In the genomic region with DNA sequence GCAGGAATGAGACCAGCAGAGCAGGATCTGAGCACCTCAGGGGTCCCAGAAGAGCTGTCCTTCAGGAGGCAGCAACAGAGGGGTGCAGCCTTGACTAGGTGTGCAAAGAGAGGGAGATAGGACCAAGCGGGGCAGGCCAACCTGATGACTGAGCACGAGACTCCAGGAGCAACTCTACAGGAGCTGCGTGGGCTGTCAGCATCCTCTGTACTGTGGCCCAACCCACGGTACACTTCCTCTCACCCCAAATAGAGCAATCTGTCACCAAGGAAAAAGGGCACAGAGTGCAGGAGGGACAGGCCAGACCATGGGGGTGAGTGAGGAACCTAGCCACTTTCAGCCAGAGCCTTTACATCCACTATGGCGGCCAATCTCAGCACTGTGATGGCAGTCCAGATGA, we compare ENCODE assay signal across 17 mouse cellular contexts. TPM values are rescaled to one million over a fixed set of nuclear protein-coding genes. Genes with fewer than 3 reads are reported as not detected.
DNase-seq lines count a peak whose midpoint lies in the region; TF ChIP-seq lines count a peak whose summit lies in the region.
"Had no signal": no experiment of that assay in that cellular context is flagged by ENCODE, and none has a peak within 500 bp of the region (broad histone marks: within the 10 kb centered on the region; RNA-seq: fewer than 3 reads in every experiment).

No protein-coding gene starts in this region.

- H3K4me3 ChIP-seq in layer of hippocampus, adult 2 months: no peak overlapping the region
- H3K4me3 ChIP-seq: forebrain, embryonic 10.5 days; hindbrain, embryonic 10.5 days; lung, embryonic 15.5 days; midbrain, embryonic 10.5 days had no signal

- no peak for TF ChIP-seq CTCF in layer of hippocampus, adult 2 months (conservative IDR thresholded peaks at IDR 0.05)

- no peak for DNase-seq in layer of hippocampus, adult 2 months (ENCODE audit: low spot score in 2 of 2)
- DNase-seq in layer of hippocampus, postnatal 10 days (ENCODE audit: low spot score in 2 of 2): no peak
- peak; percentile 83 for DNase-seq in cerebellum, adult 11-12 months
- DNase-seq in cerebellum, postnatal 36 days: peak; percentile 63 to 75
- no peak for DNase-seq in adrenal gland, postnatal 25 days
- DNase-seq in lung, postnatal 10 days: no peak
- no peak for DNase-seq in adrenal gland, adult 8-10 months
- DNase-seq: adrenal gland, adult 2 months; kidney, adult 8-10 months; kidney, postnatal 25 days; thymus, postnatal 25 days had no signal

- peak overlapping the region; percentile 96 for H3K27ac ChIP-seq in layer of hippocampus, adult 2 months
- H3K27ac ChIP-seq: forebrain, embryonic 10.5 days; hindbrain, embryonic 10.5 days; liver, embryonic 14.5 days; lung, embryonic 15.5 days; macrophage; midbrain, embryonic 10.5 days had no signal

RNA-seq across cellular contexts. Expression of a gene that starts 33.4 kb away (rescaled TPM):
- total RNA-seq in layer of hippocampus, adult 2 months (2021): 100 to 1,000 TPM; 236 to 246 TPM
- 100 to 1,000 TPM; 129 to 137 TPM for total RNA-seq in layer of hippocampus, postnatal 10 days (2021)
- total RNA-seq in adrenal gland, postnatal 25 days (2021): 9.1 and 10.0 TPM in 2 replicates
- 1 to 10 TPM; 3.7 to 6.8 (median 6.4) TPM for total RNA-seq in adrenal gland, adult 8-10 months (2022)

Comparison
In these comparisons a context has a peak if more than half of its experiments do, and no peak if none do; other contexts are left out.
1. DNase-seq: peak in cerebellum, adult 11-12 months (single experiment) and cerebellum, postnatal 36 days (2 of 2); none in layer of hippocampus, adult 2 months (0 of 2), layer of hippocampus, postnatal 10 days (0 of 2), adrenal gland, postnatal 25 days (single experiment), lung, postnatal 10 days (single experiment) and adrenal gland, adult 8-10 months (single experiment).
2. RNA of a gene that starts 33.4 kb away (total RNA-seq): 236 to 246 TPM in layer of hippocampus, adult 2 months and 129 to 137 TPM in layer of hippocampus, postnatal 10 days; 9.1 to 10.0 TPM in adrenal gland, postnatal 25 days and 3.7 to 6.8 TPM in adrenal gland, adult 8-10 months; every median in the first group is over 10 times any median in the second.